Comparison of ENCODE assay signal across 10 mouse cellular contexts in genomic region chr4:140868484-140869190, GRCm38 (mm10). TPM values are rescaled to one million over a fixed set of nuclear protein-coding genes. Genes with fewer than 3 reads are reported as not detected.
DNase-seq lines count a peak whose midpoint lies in the region; ATAC-seq and TF ChIP-seq lines count a peak whose summit lies in the region.
"Had no signal": no experiment of that assay in that cellular context is flagged by ENCODE, and none has a peak within 500 bp of the region (broad histone marks: within the 10 kb centered on the region; RNA-seq: fewer than 3 reads in every experiment).

No protein-coding gene starts in this region.

- TF ChIP-seq POLR2A in MEL (IDR thresholded peaks at IDR 0.05; ENCODE audit: control insufficient read depth in 1 of 2, insufficient read depth in 1 of 2, low read depth in 1 of 2, low read length in 2 of 2, poor library complexity in 1 of 2) = no peak

- ATAC-seq in heart, embryonic 14.5 days (ENCODE audit: insufficient number of reproducible peaks, insufficient read depth, low FRiP score, low read depth) = no peak
- no peak for ATAC-seq in neural tube, embryonic 11.5 days (ENCODE audit: insufficient read depth, low FRiP score, low TSS enrichment)

- no peak for DNase-seq in heart, postnatal 25 days (ENCODE audit: low spot score)
- peak; percentile 43 for DNase-seq in MEL (ENCODE audit: low read depth, low spot score)
- DNase-seq in limb, embryonic 10.5 days (ENCODE audit: low spot score) = peak; percentile 56
- DNase-seq in neural tube, embryonic 11.5 days (ENCODE audit: low spot score) = peak; percentile 53
- DNase-seq in c-Kit-positive CD71-positive TER-119-positive erythroid progenitor cells, embryonic 14.5 days (ENCODE audit: low spot score) = no peak
- no peak for DNase-seq in layer of hippocampus, adult 11-12 months (ENCODE audit: low spot score)
- DNase-seq in adrenal gland, postnatal 4 days (ENCODE audit: low spot score in 2 of 2) = no peak

- TF ChIP-seq RAD21 in MEL (IDR thresholded peaks at IDR 0.05; ENCODE audit: low read depth, low read length) = no peak

- H3K36me3 ChIP-seq in heart, embryonic 14.5 days (ENCODE audit: control insufficient read depth, insufficient read depth, low read length) = no peaks in the 10 kb centered on the region
- H3K36me3 ChIP-seq in MEL (ENCODE audit: control insufficient read depth in 1 of 2, insufficient read depth in 2 of 2, low read length in 2 of 2) = no peaks in the 10 kb centered on the region
- H3K36me3 ChIP-seq in limb, embryonic 10.5 days = no peaks in the 10 kb centered on the region
- H3K36me3 ChIP-seq in neural tube, embryonic 11.5 days (ENCODE audit: control insufficient read depth, insufficient read depth, low read length) = no peaks in the 10 kb centered on the region
- H3K36me3 ChIP-seq: heart, embryonic 15.5 days had no signal

- no peak overlapping the region for H3K9ac ChIP-seq in heart, embryonic 14.5 days (ENCODE audit: low read length)
- no peak overlapping the region for H3K9ac ChIP-seq in MEL (ENCODE audit: control insufficient read depth, low read depth, low read length, poor library complexity, severe bottlenecking)
- H3K9ac ChIP-seq in neural tube, embryonic 11.5 days (ENCODE audit: low read length) = no peak overlapping the region
- H3K9ac ChIP-seq: heart, embryonic 15.5 days had no signal

- peaks cover 8% of the 10 kb centered on the region; the same call in 1 of the 2 replicates for H3K27me3 ChIP-seq in heart, embryonic 14.5 days (ENCODE audit: control insufficient read depth, insufficient read depth, low read length)
- H3K27me3 ChIP-seq in MEL (ENCODE audit: control insufficient read depth in 1 of 2, insufficient read depth in 2 of 2, low read length in 2 of 2) = 0 out of 4 replicates have a peak, but pooled peaks cover 0 to 1% of the 10 kb centered on the region in 2 experiments
- peaks cover 21% of the 10 kb centered on the region; the same call in 1 of the 2 replicates for H3K27me3 ChIP-seq in limb, embryonic 10.5 days (ENCODE audit: low read depth, poor library complexity, severe bottlenecking)
- H3K27me3 ChIP-seq in neural tube, embryonic 11.5 days (ENCODE audit: control insufficient read depth, insufficient read depth, low read length) = no peaks in the 10 kb centered on the region

- no peak overlapping the region for H3K27ac ChIP-seq in heart, embryonic 14.5 days (replicated peaks in 1 of 2; ENCODE audit: control insufficient read depth in 1 of 2, insufficient read depth in 1 of 2, low read depth in 2 of 2, low read length in 2 of 2)
- H3K27ac ChIP-seq in MEL (ENCODE audit: control insufficient read depth, low read depth, low read length) = no peak overlapping the region
- peak overlapping the region; percentile 83 for H3K27ac ChIP-seq in limb, embryonic 10.5 days
- 0 out of 2 replicates have a peak overlapping the region, but pooled peaks have one; percentile 17 for H3K27ac ChIP-seq in neural tube, embryonic 11.5 days (ENCODE audit: low read depth, low read length)
- H3K27ac ChIP-seq: heart, embryonic 15.5 days had no signal

- no peak for TF ChIP-seq CTCF in MEL (IDR thresholded peaks at IDR 0.05 in 2 of 3, conservative IDR thresholded peaks at IDR 0.05 in 1 of 3; ENCODE audit: control insufficient read depth in 1 of 3, insufficient read depth in 1 of 3, low read depth in 2 of 3, low read length in 3 of 3, poor library complexity in 1 of 3, severe bottlenecking in 1 of 3)

- WGBS in heart, embryonic 14.5 days = 5% methylated on average over 14 of the region's 14 CpGs
- WGBS in limb, embryonic 10.5 days = 3% methylated on average over 14 of the region's 14 CpGs
- WGBS in neural tube, embryonic 11.5 days = 12% methylated on average over 14 of the region's 14 CpGs

- H3K4me3 ChIP-seq in heart, embryonic 14.5 days (ENCODE audit: control insufficient read depth in 1 of 2, insufficient read depth in 1 of 2, low read depth in 1 of 2, low read length in 2 of 2) = no peak overlapping the region
- H3K4me3 ChIP-seq in MEL (ENCODE audit: control insufficient read depth in 1 of 2, insufficient read depth in 1 of 2, low read depth in 2 of 2, low read length in 2 of 2) = no peak overlapping the region
- peak overlapping the region; percentile 36 for H3K4me3 ChIP-seq in limb, embryonic 10.5 days
- H3K4me3 ChIP-seq in neural tube, embryonic 11.5 days (ENCODE audit: low read depth, low read length) = no peak overlapping the region
- H3K4me3 ChIP-seq: heart, embryonic 15.5 days had no signal

- no peak for TF ChIP-seq EP300 in MEL (IDR thresholded peaks at IDR 0.05; ENCODE audit: low read depth in 1 of 2, low read length in 2 of 2)

- H3K79me2 ChIP-seq in MEL (ENCODE audit: control insufficient read depth, insufficient read depth, low read length, poor library complexity) = no peaks in the 10 kb centered on the region

- peak overlapping the region; percentile 6 for H3K4me2 ChIP-seq in heart, embryonic 14.5 days (ENCODE audit: low read length)
- H3K4me2 ChIP-seq in neural tube, embryonic 11.5 days (ENCODE audit: low read depth) = peak overlapping the region; percentile 17
- H3K4me2 ChIP-seq: heart, embryonic 15.5 days had no signal

- intact Hi-C loops in heart, postnatal 25 days (cut with DNase I) = no loop called here

- peaks cover 8% of the 10 kb centered on the region; the same call in 1 of the 2 replicates for H3K9me3 ChIP-seq in heart, embryonic 14.5 days (ENCODE audit: control insufficient read depth, low read length)
- H3K9me3 ChIP-seq in MEL (replicated peaks; ENCODE audit: insufficient read depth, low read length) = no peaks in the 10 kb centered on the region
- H3K9me3 ChIP-seq in limb, embryonic 10.5 days (replicated peaks) = no peaks in the 10 kb centered on the region
- no peaks in the 10 kb centered on the region for H3K9me3 ChIP-seq in neural tube, embryonic 11.5 days (ENCODE audit: control insufficient read depth, low read length)
- H3K9me3 ChIP-seq: heart, embryonic 15.5 days had no signal

- peaks cover 4 to 12% of the 10 kb centered on the region in 2 experiments; a peak in 3 of 4 replicates for H3K4me1 ChIP-seq in heart, embryonic 14.5 days (ENCODE audit: control insufficient read depth in 2 of 2, insufficient read depth in 2 of 2, low read length in 2 of 2)
- H3K4me1 ChIP-seq in MEL (ENCODE audit: control insufficient read depth in 1 of 2, insufficient read depth in 2 of 2, low read length in 2 of 2) = no peaks in the 10 kb centered on the region
- H3K4me1 ChIP-seq in limb, embryonic 10.5 days = peaks cover 36% of the 10 kb centered on the region
- no peaks in the 10 kb centered on the region for H3K4me1 ChIP-seq in neural tube, embryonic 11.5 days (ENCODE audit: control insufficient read depth, insufficient read depth, low read length)

TF ChIP-seq in MEL, 35 proteins besides CTCF, POLR2A, EP300 and RAD21:
- no peak for TF ChIP-seq POLR2AphosphoS5 (IDR thresholded peaks at IDR 0.05; ENCODE audit: borderline replicate concordance, low read depth, low read length)
TF ChIP-seq in MEL: peak in this region for 0.

RNA-seq across cellular contexts. Expression of gene Padi1, which starts 23.1 kb away (rescaled TPM):
- polyA plus RNA-seq in heart, embryonic 14.5 days (2014; fragmentation: Nextera tagmentation; extraction: Ambion mirVana) = 0.09 TPM in 1 of 2 replicates, not detected in the other
- not detected for total RNA-seq in heart, postnatal 25 days (2021)
- 0.26 and 0.31 TPM in 2 replicates for total RNA-seq in MEL (2012; rRNA removed)
- polyA plus RNA-seq in MEL (2012; ENCODE audit: insufficient read depth in 1 of 2, insufficient read length in 2 of 2, low read depth in 1 of 2, low replicate concordance in 2 of 2, missing spikeins in 1 of 2) = under 1 TPM in 1 of 2 experiments, not detected in 1; 0.40 TPM
- polyA plus RNA-seq in limb, embryonic 10.5 days (2016; fragmentation: Nextera tagmentation; extraction: Ambion mirVana) = 0.36 and 0.44 TPM in 2 replicates
- polyA plus RNA-seq in neural tube, embryonic 11.5 days (2014; fragmentation: Nextera tagmentation; extraction: Ambion mirVana) = 0.22 TPM in 1 of 2 replicates, not detected in the other
- total RNA-seq in adrenal gland, postnatal 4 days (2021) = not detected
- polyA plus RNA-seq: small intestine, adult 2 months had no signal

RNA-seq across cellular contexts. Expression of gene Padi2, which starts 37.5 kb away (rescaled TPM):
- polyA plus RNA-seq in heart, embryonic 14.5 days (2014; fragmentation: Nextera tagmentation; extraction: Ambion mirVana) = 0.89 and 1.2 TPM in 2 replicates
- total RNA-seq in heart, postnatal 25 days (2021) = under 1 TPM; 0.42 to 0.81 TPM
- 0.07 and 0.27 TPM in 2 replicates for total RNA-seq in MEL (2012; rRNA removed)
- polyA plus RNA-seq in MEL (2012; ENCODE audit: insufficient read depth in 1 of 2, insufficient read length in 2 of 2, low read depth in 1 of 2, low replicate concordance in 2 of 2, missing spikeins in 1 of 2) = under 1 TPM in 1 of 2 experiments, not detected in 1; 0.07 TPM
- polyA plus RNA-seq in limb, embryonic 10.5 days (2016; fragmentation: Nextera tagmentation; extraction: Ambion mirVana) = 0.05 and 0.33 TPM in 2 replicates
- polyA plus RNA-seq in neural tube, embryonic 11.5 days (2014; fragmentation: Nextera tagmentation; extraction: Ambion mirVana) = 1.1 and 1.7 TPM in 2 replicates
- 1 to 10 TPM; 6.7 to 9.5 TPM for total RNA-seq in adrenal gland, postnatal 4 days (2021)

RNA-seq across cellular contexts. Expression of gene Padi3, which starts 58.2 kb away (rescaled TPM):
- not detected in 2 replicates for polyA plus RNA-seq in heart, embryonic 14.5 days (2014; fragmentation: Nextera tagmentation; extraction: Ambion mirVana)
- under 1 TPM in 1 of 2 experiments, not detected in 1; 0.20 TPM for total RNA-seq in heart, postnatal 25 days (2021)
- 75.9 and 106 TPM in 2 replicates for total RNA-seq in MEL (2012; rRNA removed)
- 10 to 100 TPM in 1 of 2 experiments, not detected in 1; 73.1 TPM for polyA plus RNA-seq in MEL (2012; ENCODE audit: insufficient read depth in 1 of 2, insufficient read length in 2 of 2, low read depth in 1 of 2, low replicate concordance in 2 of 2, missing spikeins in 1 of 2)
- 1.3 and 1.5 TPM in 2 replicates for polyA plus RNA-seq in limb, embryonic 10.5 days (2016; fragmentation: Nextera tagmentation; extraction: Ambion mirVana)
- polyA plus RNA-seq in neural tube, embryonic 11.5 days (2014; fragmentation: Nextera tagmentation; extraction: Ambion mirVana) = not detected in 2 replicates
- not detected for total RNA-seq in adrenal gland, postnatal 4 days (2021)
- polyA plus RNA-seq: small intestine, adult 2 months had no signal

Comparison
In these comparisons a context has a peak if more than half of its experiments do, and no peak if none do; other contexts are left out.
1. H3K27ac ChIP-seq: peak in limb, embryonic 10.5 days (single experiment) and neural tube, embryonic 11.5 days (single experiment); none in heart, embryonic 14.5 days (0 of 2) and MEL (single experiment).
2. DNase-seq: peak in MEL (single experiment), limb, embryonic 10.5 days (single experiment) and neural tube, embryonic 11.5 days (single experiment); none in heart, postnatal 25 days (single experiment), c-Kit-positive CD71-positive TER-119-positive erythroid progenitor cells, embryonic 14.5 days (single experiment), layer of hippocampus, adult 11-12 months (single experiment) and adrenal gland, postnatal 4 days (0 of 2).